Mouse (Mus musculus): ENCODE data around the gene Dmap1. TPM values are rescaled to one million over a fixed set of nuclear protein-coding genes. Genes with fewer than 3 reads are reported as not detected.

Gene Dmap1
- total and polyA plus RNA-seq, 3 experiments, result 45.2 to 69.7 TPM; not detected in 1

GRCm38 (mm10) chr4:117708780-117709550 lies 26.9 kb upstream of the Dmap1 start:
- Histone ChIP-seq H3K27ac (ENCODE audit: control insufficient read depth, low read depth, low read length) (no peak overlapping the region), H3K27me3 (ENCODE audit: control insufficient read depth in 1 of 2, insufficient read depth in 2 of 2, low read length in 2 of 2) (no peaks in the 10 kb centered on the region), H3K9ac (ENCODE audit: control insufficient read depth, low read depth, low read length, poor library complexity, severe bottlenecking) (no peak overlapping the region), H3K79me2 (ENCODE audit: control insufficient read depth, insufficient read depth, low read length, poor library complexity) (no peaks in the 10 kb centered on the region), H3K9me3 (replicated peaks; ENCODE audit: insufficient read depth, low read length) (no peaks in the 10 kb centered on the region), H3K36me3 (ENCODE audit: control insufficient read depth in 1 of 2, insufficient read depth in 2 of 2, low read length in 2 of 2) (0 out of 4 replicates have a peak, but pooled peaks cover 0 to 2% of the 10 kb centered on the region in 2 experiments), H3K4me1 (ENCODE audit: control insufficient read depth in 1 of 2, insufficient read depth in 2 of 2, low read length in 2 of 2) (peaks cover 0 to 5% of the 10 kb centered on the region in 2 experiments; a peak in 2 of 4 replicates), H3K4me3 (ENCODE audit: control insufficient read depth in 1 of 2, insufficient read depth in 1 of 2, low read depth in 2 of 2, low read length in 2 of 2) (no peak overlapping the region)
- no peak for TF ChIP-seq SMC3 (IDR thresholded peaks at IDR 0.05; ENCODE audit: low read depth, low read length)
- no peak for TF ChIP-seq CHD1 (IDR thresholded peaks at IDR 0.05; ENCODE audit: low read depth, low read length)
- TF ChIP-seq MAX (IDR thresholded peaks at IDR 0.05; ENCODE audit: low read length), result no peak
- no peak for TF ChIP-seq ZNF384 (IDR thresholded peaks at IDR 0.05; ENCODE audit: low read depth, low read length)
- no peak for TF ChIP-seq EP300 (IDR thresholded peaks at IDR 0.05; ENCODE audit: low read depth in 1 of 2, low read length in 2 of 2)
- no peak for TF ChIP-seq CHD2 (IDR thresholded peaks at IDR 0.05; ENCODE audit: low read length)
- TF ChIP-seq GATA1 (IDR thresholded peaks at IDR 0.05; ENCODE audit: low read depth, low read length), result no peak
- no peak for TF ChIP-seq SIN3A (IDR thresholded peaks at IDR 0.05; ENCODE audit: low read length)
- no peak for TF ChIP-seq TCF12 (IDR thresholded peaks at IDR 0.05; ENCODE audit: low read depth, low read length)
- no peak for TF ChIP-seq ELF1 (IDR thresholded peaks at IDR 0.05; ENCODE audit: low read depth, low read length)
- no peak for TF ChIP-seq NELFE (IDR thresholded peaks at IDR 0.05; ENCODE audit: low read depth, low read length)
- no peak for TF ChIP-seq NRF1 (IDR thresholded peaks at IDR 0.05; ENCODE audit: insufficient read depth, low read depth, low read length, poor library complexity, severe bottlenecking)
- no peak for TF ChIP-seq POLR2AphosphoS5 (IDR thresholded peaks at IDR 0.05; ENCODE audit: borderline replicate concordance, low read depth, low read length)
- TF ChIP-seq RCOR1 (IDR thresholded peaks at IDR 0.05; ENCODE audit: low read depth, low read length), result no peak
- no peak for TF ChIP-seq ETS1 (IDR thresholded peaks at IDR 0.05; ENCODE audit: low read depth, low read length)
- no peak for TF ChIP-seq TAL1 (IDR thresholded peaks at IDR 0.05; ENCODE audit: low read length)
- no peak for TF ChIP-seq GABPA (IDR thresholded peaks at IDR 0.05; ENCODE audit: low read depth, low read length)
- TF ChIP-seq E2F4 (IDR thresholded peaks at IDR 0.05; ENCODE audit: borderline replicate concordance, low read depth, low read length), result no peak
- no peak for TF ChIP-seq HCFC1 (IDR thresholded peaks at IDR 0.05; ENCODE audit: low read depth, low read length)
- no peak for TF ChIP-seq POLR2AphosphoS2 (IDR thresholded peaks at IDR 0.05; ENCODE audit: low read length)
- DNase-seq (ENCODE audit: low read depth, low spot score), result no peak

- peak; percentile 97 for TF ChIP-seq SMC3 (IDR thresholded peaks at IDR 0.05; ENCODE audit: low read depth, low read length)
- TF ChIP-seq USF2 (IDR thresholded peaks at IDR 0.05; ENCODE audit: borderline replicate concordance in 1 of 2, insufficient read depth in 1 of 2, low read depth in 1 of 2, low read length in 2 of 2), result no peak
- no peak for TF ChIP-seq ZKSCAN1 (IDR thresholded peaks at IDR 0.05; ENCODE audit: low read depth, low read length)
- no peak for TF ChIP-seq EP300 (IDR thresholded peaks at IDR 0.05; ENCODE audit: low read depth in 1 of 2, low read length in 2 of 2)
- no peak for TF ChIP-seq MXI1 (IDR thresholded peaks at IDR 0.05; ENCODE audit: low read depth, low read length)
- peak; percentile 95 for TF ChIP-seq RAD21 (IDR thresholded peaks at IDR 0.05; ENCODE audit: low read depth, low read length)
- TF ChIP-seq MAX (IDR thresholded peaks at IDR 0.05; ENCODE audit: low read length), result no peak
- TF ChIP-seq ZC3H11A (IDR thresholded peaks at IDR 0.05; ENCODE audit: low read depth, low read length), result peak; percentile 96
- TF ChIP-seq SIN3A (IDR thresholded peaks at IDR 0.05; ENCODE audit: low read length), result no peak
- TF ChIP-seq TBP (IDR thresholded peaks at IDR 0.05; ENCODE audit: low read depth, low read length), result no peak
- TF ChIP-seq ZMIZ1 (IDR thresholded peaks at IDR 0.05; ENCODE audit: low read depth, low read length), result no peak
- peak; percentile 51 to 93 (median 86) for TF ChIP-seq CTCF (IDR thresholded peaks at IDR 0.05 in 2 of 3, conservative IDR thresholded peaks at IDR 0.05 in 1 of 3; ENCODE audit: control insufficient read depth in 1 of 3, insufficient read depth in 1 of 3, low read depth in 2 of 3, low read length in 3 of 3, poor library complexity in 1 of 3, severe bottlenecking in 1 of 3)
- TF ChIP-seq BHLHE40 (IDR thresholded peaks at IDR 0.05; ENCODE audit: borderline replicate concordance, low read depth, low read length), result no peak
- 0 out of 2 replicates have a peak, but pooled peaks have one; percentile 36 for TF ChIP-seq MAZ (IDR thresholded peaks at IDR 0.05; ENCODE audit: low read depth, low read length)
Observed at GRCm38 (mm10) chr4:117705361-117705760, 23.3 kb upstream of the Dmap1 start.

More at GRCm38 (mm10) chr4:117705361-117705760, 23.3 kb upstream of the Dmap1 start:
- Histone ChIP-seq H3K36me3 (ENCODE audit: control insufficient read depth in 1 of 2, insufficient read depth in 2 of 2, low read length in 2 of 2) (no peaks in the 10 kb centered on the region), H3K27ac (ENCODE audit: control insufficient read depth, low read depth, low read length) (no peak overlapping the region), H3K4me1 (ENCODE audit: control insufficient read depth in 1 of 2, insufficient read depth in 2 of 2, low read length in 2 of 2) (no peaks in the 10 kb centered on the region), H3K9me3 (replicated peaks; ENCODE audit: insufficient read depth, low read length) (no peaks in the 10 kb centered on the region), H3K9ac (ENCODE audit: control insufficient read depth, low read depth, low read length, poor library complexity, severe bottlenecking) (no peak overlapping the region), H3K4me3 (ENCODE audit: control insufficient read depth in 1 of 2, insufficient read depth in 1 of 2, low read depth in 2 of 2, low read length in 2 of 2) (no peak overlapping the region), H3K27me3 (ENCODE audit: control insufficient read depth in 1 of 2, insufficient read depth in 2 of 2, low read length in 2 of 2) (peaks cover 0 to 1% of the 10 kb centered on the region in 2 experiments; a peak in 2 of 4 replicates), H3K79me2 (ENCODE audit: control insufficient read depth, insufficient read depth, low read length, poor library complexity) (no peaks in the 10 kb centered on the region)
- DNase-seq (ENCODE audit: low read depth, low spot score), result peak; percentile 68

All from MEL (cell line).